Mouse (Mus musculus): ENCODE measurements around the gene Gpi1.

Gene Gpi1

GRCm38 (mm10) chr7:34230116-34230515 is at the start of gene Gpi1:
Gene Gpi1, minus strand, starts transcription at chr7:34230336.
- DNase-seq = peak; percentile 81 to 86

- peak in 1 of 2 experiments; percentile 10 for DNase-seq
Measured at GRCm38 (mm10) chr7:34277656-34278055, 47.5 kb upstream of the Gpi1 start.

- no peak for DNase-seq
Measured at GRCm38 (mm10) chr7:34276066-34276465, 45.9 kb upstream of the Gpi1 start.

DNA sequence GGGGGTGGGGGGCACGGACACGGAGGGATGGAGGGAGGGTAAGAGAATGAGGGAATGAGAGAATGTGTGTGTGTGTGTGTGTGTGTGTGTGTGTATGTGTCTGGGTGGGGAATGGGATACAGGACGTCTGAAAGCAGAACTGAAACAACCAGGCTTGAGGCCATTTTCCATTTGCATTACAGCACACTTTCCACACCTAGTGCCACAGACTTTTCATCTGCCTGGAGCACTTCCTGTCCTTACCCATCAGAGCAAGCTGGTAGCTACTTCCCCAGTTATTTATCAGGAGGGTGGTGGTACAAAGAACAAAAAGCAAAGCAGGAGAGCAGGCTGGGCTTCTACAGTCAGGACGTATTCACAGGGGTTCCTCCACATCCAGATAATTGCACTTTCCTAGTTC is 42.3 kb upstream of the Gpi1 start:
- DNase-seq = no peak

DNA sequence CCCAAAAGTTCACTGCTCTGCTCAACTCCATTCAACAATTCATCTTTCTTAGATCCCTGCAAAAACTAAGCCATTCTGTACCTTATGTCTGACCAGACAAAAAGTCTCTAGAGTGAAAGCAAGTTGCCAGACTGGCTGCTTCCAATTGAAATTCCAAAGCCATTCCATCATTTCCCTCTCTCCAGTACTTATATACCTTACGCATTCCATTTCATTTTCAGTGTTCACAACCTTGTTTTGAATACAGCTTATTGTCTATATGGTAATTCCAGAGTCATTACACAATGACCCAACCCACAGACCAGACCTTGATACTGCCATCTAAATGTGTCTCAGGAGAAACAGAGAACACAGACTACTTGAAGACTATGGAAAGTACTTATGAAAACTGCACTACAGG is 38.3 kb upstream of the Gpi1 start:
- no peak for DNase-seq

DNA sequence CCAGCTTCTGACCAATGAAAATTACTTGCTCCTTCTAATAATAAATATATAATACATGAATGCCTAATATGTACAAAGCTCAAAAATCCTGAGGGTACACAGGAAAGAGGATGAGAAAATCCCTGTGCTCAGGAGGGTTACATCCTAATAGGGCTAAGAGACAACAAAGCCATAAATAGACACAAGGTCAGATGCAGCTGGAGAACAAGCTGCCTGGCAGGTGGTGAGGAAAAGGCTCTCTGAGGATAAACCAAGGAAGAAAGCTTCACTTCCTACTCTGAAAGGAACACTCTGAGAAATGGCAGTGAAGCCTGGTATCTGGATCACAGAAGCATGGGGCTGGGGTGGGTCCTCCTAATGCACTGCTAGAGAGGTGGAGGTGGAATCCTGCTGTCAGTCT is 36.3 kb upstream of the Gpi1 start:
- peak in 1 of 2 experiments; percentile 7 for DNase-seq

GRCm38 (mm10) chr7:34265876-34266346 is 35.8 kb upstream of the Gpi1 start:
- DNase-seq = peak; percentile 80 to 82

DNA sequence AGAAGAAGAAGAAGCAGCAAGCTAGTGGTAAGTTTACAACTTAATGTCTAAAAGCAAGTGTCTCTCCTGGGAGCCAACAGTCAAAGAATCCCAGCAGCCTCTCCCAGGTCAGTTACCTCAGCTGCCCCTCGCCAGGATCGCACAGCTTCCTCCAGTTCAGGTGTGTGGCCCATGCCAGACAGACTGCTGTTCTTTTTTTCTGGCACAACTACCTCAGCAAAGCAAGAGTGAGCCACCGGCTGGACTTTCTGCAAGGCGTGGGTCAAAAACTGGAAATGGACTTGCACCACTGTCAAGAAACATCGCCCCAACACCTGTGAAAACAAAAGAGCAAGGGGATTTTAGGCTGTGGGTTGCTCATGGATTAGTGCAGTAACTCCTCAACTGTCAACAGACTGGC is 33.3 kb upstream of the Gpi1 start:
- DNase-seq = no peak

- no peak for DNase-seq
Measured at GRCm38 (mm10) chr7:34258407-34258806, 28.3 kb upstream of the Gpi1 start.

- no peak for DNase-seq
Measured at GRCm38 (mm10) chr7:34257279-34257678, 27.1 kb upstream of the Gpi1 start.

GRCm38 (mm10) chr7:34255916-34256315 is 25.8 kb upstream of the Gpi1 start:
- DNase-seq = no peak

DNA sequence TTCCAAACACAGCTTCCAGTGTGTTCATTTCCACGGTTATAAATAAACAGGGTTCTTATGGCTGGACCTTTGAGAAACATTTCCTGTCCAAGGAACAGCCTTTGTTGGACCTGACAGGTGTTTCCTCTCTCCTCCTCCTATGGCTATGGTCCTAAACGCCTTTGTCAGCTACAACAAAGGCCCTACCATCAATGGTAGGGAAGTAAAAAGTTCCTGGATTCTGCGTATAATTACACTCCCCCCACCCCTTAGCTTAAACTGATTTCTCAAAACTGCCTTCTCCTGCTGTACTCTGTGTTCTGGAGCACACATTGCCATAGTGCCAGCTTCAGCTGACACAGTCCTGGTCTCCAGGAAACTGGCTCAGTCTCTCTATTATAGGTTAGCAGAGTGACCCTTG is 25.0 kb upstream of the Gpi1 start:
- DNase-seq = no peak

GRCm38 (mm10) chr7:34252030-34252429 is 21.9 kb upstream of the Gpi1 start:
- no peak for DNase-seq

DNA sequence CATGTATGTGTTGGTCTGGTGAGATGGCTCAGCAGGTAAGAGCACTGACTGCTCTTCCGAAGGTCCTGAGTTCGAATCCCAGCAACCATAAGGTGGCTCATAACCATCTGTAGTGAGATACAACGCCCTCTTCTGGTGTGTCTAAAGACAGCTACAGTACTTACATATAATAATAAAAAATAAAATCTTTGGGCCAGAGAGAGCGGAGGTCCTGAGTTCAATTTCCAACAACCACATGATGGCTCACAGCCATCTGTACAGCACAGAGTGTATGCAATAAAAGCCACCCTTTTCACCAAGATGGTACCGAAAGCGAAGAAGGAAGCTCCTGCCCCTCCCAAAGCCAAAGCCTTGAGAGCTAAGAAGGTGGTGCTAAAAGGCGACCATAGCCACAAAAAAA is 20.6 kb upstream of the Gpi1 start, which contains the start of gene Gm6096:
Gene Gm6096 (plus strand): TSS at position 301 of the 400 bp plus-strand sequence.
- DNase-seq = no peak

DNA sequence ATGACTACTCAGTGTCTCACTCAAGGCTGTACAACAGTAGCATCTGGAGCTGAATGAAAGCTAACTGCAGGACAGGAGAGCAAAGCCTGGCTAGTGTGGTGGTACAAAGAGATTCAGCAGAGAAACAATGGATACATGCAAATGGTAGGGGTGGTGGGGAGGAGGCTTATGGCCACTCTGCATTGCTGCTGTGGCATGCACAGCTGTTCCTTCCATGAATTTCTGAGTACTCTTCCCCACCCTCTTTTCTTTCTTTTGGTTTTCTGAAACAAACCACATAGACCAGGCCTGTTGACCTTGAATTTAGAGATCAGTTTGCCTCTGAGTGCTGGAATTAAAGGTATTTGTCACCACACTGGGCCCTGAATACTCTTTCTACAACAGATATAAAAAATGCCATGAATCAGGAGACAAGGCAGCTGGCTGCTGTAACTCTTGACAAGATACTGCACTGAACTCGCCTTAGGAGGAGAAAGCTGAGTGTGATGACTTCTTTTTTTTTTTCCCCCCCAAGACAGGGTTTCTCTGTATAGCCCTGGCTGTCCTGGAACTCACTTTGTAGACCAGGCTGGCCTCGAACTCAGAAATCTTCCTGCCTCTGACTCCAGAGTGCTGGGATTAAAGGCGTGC is 16.8 kb upstream of the Gpi1 start:
- no peak for DNase-seq

DNA sequence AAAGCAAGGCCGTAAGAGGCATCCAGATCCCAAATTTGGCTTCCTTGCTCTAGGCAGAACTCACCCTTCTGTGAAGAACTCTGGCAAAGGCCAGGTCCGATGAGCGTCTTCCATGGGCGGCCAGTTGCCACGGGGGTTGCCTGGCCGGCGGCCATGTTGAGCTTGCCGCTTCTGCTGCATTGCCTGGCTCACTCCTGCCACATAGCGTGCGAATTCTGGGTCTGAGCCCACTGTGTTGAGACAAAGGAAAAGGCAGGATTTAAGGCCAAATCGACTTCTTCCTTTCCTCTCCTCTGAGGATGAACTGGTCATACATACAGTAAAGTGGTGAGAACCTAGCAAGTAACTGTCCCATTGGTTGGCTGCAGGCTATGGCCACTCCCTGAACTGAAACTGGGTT is 12.0 kb upstream of the Gpi1 start:
- DNase-seq = peak; percentile 95 to 96

GRCm38 (mm10) chr7:34238086-34238485 is 8.0 kb upstream of the Gpi1 start:
- DNase-seq = peak in 1 of 2 experiments; percentile 36

DNA sequence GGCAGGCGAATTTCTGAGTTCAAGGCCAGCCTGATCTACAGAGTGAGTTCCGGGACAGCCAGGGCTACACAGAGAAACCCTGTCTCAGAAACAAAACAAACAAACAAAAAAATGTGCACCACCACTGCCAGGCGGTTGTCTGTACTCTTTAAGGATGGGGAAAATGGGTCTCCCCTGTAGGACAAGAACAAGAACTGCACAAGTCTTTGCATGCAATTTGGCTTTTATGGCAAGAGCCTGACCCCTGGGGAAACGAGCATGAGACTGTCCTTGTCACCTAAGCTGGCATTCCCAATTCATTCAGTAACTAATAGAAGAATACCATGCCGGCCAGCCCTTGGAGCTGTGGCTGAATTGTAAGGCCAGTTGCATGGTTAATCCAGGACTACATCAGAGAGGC is 5.5 kb upstream of the Gpi1 start:
- DNase-seq = no peak

DNA sequence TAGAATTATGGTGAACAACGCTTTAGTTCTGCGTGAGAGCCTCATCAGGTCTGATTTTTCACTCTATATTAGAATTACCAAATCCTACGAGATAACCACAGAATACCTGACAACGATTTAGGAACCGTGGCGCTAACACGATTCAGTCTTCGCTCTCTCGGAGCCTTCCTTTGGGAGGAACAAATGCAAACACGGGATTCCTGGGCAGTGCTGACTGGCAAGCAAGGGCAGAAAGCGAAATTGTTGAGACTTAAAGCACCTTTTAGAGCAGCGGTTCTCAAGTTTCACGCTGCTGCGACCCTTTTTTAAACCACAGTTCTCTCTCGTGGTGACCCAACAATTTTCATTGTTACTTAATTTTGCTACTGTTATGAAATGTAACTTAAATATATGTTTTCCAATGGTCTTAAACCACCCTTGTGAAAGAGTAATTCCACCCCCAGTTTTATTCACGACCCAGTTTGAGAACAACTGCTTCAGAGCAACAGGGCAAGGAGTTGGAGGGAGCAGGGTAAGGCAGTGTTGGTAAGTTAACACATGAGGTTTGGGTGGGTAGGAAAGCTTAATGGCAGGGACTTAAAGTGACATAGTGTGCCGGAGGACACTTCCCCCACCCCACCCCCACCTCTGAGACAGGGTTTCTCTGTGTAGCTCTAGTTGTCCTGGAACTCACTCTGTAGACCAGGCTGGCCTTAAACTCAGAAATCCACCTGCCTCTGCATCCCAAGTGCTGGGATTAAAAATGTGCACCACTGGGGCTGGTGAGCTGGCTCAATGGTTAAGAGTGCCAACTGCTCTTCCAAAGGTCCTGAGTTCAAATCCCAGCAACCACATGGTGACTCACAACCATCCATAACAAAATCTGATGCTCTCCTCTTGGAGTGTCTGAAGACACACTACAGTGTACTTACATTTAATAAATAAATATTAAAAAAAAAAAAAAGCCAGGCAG is 4.8 kb upstream of the Gpi1 start:
- peak in 1 of 2 experiments; percentile 41 for DNase-seq

DNA sequence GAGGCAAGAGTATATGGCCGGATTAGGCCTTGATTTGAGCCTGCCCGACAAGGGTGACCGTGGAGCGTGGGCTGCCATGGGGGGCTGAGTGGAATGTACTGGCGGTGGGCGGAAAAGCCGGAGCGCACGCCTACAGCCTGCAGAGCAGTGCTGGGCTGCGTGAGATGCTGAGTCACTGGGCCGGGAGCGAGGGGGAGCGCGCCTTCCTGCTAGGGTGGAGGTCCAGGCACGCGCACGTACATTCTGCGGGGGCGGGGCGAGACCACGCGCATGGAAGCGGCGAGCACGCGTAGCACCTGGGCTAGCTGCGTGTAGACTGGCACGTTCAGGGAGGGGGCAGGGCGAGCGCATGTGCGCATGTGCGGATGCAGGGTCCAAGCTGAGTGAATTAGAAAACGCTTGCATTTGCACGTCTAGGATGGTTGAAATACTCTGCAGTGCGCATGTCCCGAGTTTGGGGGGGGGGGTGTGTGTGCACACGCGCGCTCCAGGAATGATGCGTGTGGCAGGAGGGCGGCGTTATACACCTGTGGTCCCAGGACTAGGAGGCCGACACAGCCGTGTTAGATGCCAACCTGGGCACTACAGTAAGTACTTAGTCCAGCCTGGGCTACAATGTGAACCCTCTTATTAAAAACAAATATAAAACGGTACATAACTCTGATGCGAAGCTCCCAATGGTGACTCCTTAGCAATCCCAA is 3.9 kb upstream of the Gpi1 start:
- peak; percentile 100 for DNase-seq

GRCm38 (mm10) chr7:34232785-34233725 is 2.9 kb upstream of the Gpi1 start:
- no peak for DNase-seq

DNA sequence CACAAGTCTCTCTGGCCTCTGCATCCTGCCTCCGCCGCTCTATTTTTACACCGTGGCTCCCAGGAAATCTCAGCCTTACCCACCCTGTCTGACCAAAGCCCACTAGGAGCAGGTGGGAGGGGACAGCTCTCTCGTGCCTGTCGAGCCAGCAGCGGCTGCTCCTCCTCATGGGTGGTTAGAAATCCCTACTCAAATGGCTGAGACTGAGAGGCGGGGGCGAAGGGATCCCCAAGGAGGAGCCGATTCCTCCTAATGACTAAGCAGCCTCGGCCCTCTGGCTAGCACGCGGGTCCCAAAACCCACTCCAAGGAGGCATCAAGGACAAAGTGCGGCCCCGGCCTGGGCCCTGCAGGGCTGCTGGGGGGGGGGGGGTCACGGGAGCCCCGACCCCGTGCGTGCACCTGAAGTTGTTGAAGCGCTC is 435 bp downstream of the Gpi1 start:
- DNase-seq = peak; percentile 59 to 65

Measured in cerebellum, postnatal 14 days (tissue).